Mouse (Mus musculus): ENCODE data around the gene Olfr877. TPM values are rescaled to one million over a fixed set of nuclear protein-coding genes. Genes with fewer than 3 reads are reported as not detected.

Gene Olfr877
- not detected in 2 replicates for polyA plus RNA-seq (2016; fragmentation: Nextera tagmentation; extraction: Ambion mirVana)

DNA sequence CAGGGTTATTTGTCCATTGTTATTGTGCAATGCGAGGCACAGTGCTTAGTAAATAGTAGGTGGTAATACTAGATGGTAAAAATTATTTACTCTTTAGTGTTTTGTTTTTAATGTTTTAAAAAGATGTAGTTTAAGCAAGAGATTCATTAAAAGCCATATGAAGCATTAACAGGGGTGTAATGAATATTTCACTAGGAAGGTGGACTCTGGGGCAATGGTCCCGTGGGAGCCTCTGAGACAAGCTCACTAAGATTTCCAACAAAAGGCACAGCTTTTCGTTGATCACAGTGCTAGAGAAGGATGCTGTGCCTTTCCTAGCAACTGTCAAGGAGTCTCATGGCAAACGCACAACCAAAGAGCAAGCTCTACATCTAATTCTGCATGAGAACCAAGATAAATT, at the start of gene Olfr877:
TSS of gene Olfr877 (plus strand) at position 301 of the 400 bp plus-strand sequence.
- H3K27ac ChIP-seq = no peak within 1 kb of the TSS
- H3K9me3 ChIP-seq = no peaks in the 10 kb centered on the region
- no peak for ATAC-seq (ENCODE audit: low FRiP score)
- H3K4me1 ChIP-seq = no peaks in the 10 kb centered on the region
- H3K27me3 ChIP-seq = no peaks in the 10 kb centered on the region
- WGBS = 81% methylated on average over 4 of the region's 4 CpGs
- no peaks in the 10 kb centered on the region for H3K36me3 ChIP-seq (replicated peaks)
- H3K4me3 ChIP-seq (replicated peaks) = no peak within 1 kb of the TSS
- no peak within 1 kb of the TSS for H3K4me2 ChIP-seq
- no peak within 1 kb of the TSS for H3K9ac ChIP-seq

DNA sequence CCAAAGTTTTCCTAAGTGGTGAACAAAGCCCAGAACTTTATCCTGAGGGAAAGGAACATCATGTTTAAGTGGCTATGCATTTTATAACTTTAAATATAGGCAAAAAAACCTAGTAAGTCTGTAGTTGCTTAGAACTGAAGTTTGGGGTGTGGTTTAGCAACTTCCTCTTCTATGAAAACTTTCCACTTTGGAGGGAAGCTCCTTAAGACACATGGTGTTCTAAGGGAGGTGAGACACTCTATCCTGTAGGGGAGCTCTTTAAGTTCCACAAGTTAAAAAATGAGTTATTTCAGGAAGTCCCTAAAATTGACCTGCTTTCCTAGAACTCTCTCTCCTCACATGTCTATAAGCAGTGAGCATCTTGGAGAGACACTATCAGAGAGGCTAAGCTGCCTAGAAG, 46.8 kb upstream of the Olfr877 start:
- H3K4me2 ChIP-seq = no peak overlapping the region
- H3K4me3 ChIP-seq (replicated peaks) = no peak overlapping the region
- no peaks in the 10 kb centered on the region for H3K4me1 ChIP-seq
- H3K27ac ChIP-seq = no peak overlapping the region
- H3K27me3 ChIP-seq = no peaks in the 10 kb centered on the region
- no peaks in the 10 kb centered on the region for H3K9me3 ChIP-seq
- no peak for ATAC-seq (ENCODE audit: low FRiP score)
- H3K9ac ChIP-seq = no peak overlapping the region
- H3K36me3 ChIP-seq (replicated peaks) = no peaks in the 10 kb centered on the region

DNA sequence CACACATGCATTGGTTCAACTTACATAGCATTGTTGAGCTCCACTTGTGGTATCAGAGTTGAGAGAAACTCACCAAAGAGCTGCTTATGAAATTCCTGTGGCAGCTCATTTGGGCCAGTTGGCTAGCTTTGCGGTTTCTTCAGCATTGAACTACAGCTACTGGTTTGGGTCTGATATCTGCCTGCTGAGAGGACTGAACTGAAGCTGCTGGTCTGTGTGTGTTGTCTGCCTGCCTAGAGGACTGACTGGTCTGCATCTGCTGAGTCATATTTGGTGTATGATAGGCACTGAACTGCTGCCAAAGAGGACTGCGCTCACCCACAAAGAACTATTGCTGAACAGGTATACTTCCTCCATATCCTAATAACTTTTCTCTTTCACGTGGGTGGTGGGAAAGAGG, 45.6 kb upstream of the Olfr877 start:
- Histone ChIP-seq H3K9me3 (no peaks in the 10 kb centered on the region), H3K36me3 (replicated peaks) (no peaks in the 10 kb centered on the region), H3K4me1 (no peaks in the 10 kb centered on the region), H3K27me3 (no peaks in the 10 kb centered on the region), H3K4me2 (no peak overlapping the region), H3K9ac (no peak overlapping the region), H3K4me3 (replicated peaks) (no peak overlapping the region), H3K27ac (no peak overlapping the region)
- ATAC-seq (ENCODE audit: low FRiP score) = no peak
- 96% methylated on average over 3 of the region's 3 CpGs for WGBS

DNA sequence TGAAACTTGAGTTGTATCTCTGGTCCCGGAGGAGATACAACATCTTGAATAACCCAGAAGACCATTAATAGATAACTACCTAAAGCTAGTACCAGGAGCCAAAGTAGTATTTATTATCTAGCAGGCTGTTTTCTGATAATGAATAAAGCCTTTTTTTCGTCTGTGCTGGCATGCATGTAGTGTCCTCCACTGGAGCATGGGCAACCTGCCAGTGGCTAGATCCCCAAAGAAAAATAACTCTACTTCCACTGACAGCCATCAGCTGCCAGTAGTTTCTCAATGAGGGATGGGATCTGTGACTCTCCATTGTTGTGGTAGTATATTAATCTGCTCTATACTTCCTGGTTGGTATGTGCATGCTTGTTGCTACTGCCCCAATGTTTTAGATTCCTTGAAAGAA, 45.1 kb upstream of the Olfr877 start:
- H3K4me3 ChIP-seq (replicated peaks) = no peak overlapping the region
- no peaks in the 10 kb centered on the region for H3K9me3 ChIP-seq
- no peaks in the 10 kb centered on the region for H3K27me3 ChIP-seq
- 82% methylated on average over 2 of the region's 2 CpGs for WGBS
- no peak overlapping the region for H3K4me2 ChIP-seq
- no peak for ATAC-seq (ENCODE audit: low FRiP score)
- no peak overlapping the region for H3K9ac ChIP-seq
- no peaks in the 10 kb centered on the region for H3K4me1 ChIP-seq
- H3K36me3 ChIP-seq (replicated peaks) = no peaks in the 10 kb centered on the region
- no peak overlapping the region for H3K27ac ChIP-seq

DNA sequence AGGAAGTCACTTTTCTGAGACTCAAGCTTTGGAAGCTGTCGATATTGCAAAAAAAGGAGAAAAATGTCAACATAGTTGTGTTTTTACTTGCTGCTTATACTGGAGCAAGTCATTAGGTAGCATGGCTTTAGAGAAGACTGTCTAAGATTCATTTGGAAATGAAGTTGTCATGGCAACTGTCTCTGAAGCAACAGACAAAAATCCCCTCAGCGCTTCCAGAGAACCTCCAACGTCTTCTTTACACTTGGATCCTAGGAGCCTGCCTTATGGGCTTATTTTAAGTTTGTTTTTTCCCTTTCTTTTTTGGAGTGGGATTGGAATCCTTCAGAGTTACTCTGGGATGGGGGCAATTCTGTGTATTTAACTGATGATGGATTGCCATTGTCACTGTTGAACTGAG, 39.4 kb upstream of the Olfr877 start:
- H3K27ac ChIP-seq = no peak overlapping the region
- no peak for ATAC-seq (ENCODE audit: low FRiP score)
- 60% methylated on average over 3 of the region's 3 CpGs for WGBS
- H3K36me3 ChIP-seq (replicated peaks) = no peaks in the 10 kb centered on the region
- H3K9me3 ChIP-seq = no peaks in the 10 kb centered on the region
- no peak overlapping the region for H3K4me2 ChIP-seq
- peaks cover 4% of the 10 kb centered on the region; the same call in 1 of the 2 replicates for H3K4me1 ChIP-seq
- H3K27me3 ChIP-seq = no peaks in the 10 kb centered on the region
- H3K9ac ChIP-seq = no peak overlapping the region
- H3K4me3 ChIP-seq (replicated peaks) = no peak overlapping the region

DNA sequence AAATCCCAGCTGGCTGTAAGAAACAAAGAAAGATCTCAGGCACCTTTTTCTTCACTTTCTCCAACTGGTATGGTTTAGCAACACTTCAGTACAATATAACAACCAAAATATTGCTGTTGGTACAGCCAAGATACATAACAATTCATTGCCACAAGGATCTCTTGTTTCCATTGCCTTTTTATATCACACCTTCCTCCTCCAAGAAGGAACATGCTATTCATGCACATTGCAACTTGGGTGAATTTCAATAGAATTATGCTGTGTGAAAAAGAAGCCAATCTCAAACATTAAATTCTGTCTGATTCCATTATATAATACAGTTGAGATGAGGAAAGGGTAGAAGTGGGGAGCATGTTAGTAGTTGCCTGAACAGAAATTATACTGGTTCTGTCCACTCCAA, 24.2 kb upstream of the Olfr877 start:
- H3K4me3 ChIP-seq (replicated peaks) = no peak overlapping the region
- H3K9me3 ChIP-seq = no peaks in the 10 kb centered on the region
- no peak for ATAC-seq (ENCODE audit: low FRiP score)
- no peak overlapping the region for H3K27ac ChIP-seq
- no peak overlapping the region for H3K4me2 ChIP-seq
- H3K36me3 ChIP-seq (replicated peaks) = no peaks in the 10 kb centered on the region
- H3K27me3 ChIP-seq = no peaks in the 10 kb centered on the region
- H3K9ac ChIP-seq = no peak overlapping the region
- no peaks in the 10 kb centered on the region for H3K4me1 ChIP-seq

DNA sequence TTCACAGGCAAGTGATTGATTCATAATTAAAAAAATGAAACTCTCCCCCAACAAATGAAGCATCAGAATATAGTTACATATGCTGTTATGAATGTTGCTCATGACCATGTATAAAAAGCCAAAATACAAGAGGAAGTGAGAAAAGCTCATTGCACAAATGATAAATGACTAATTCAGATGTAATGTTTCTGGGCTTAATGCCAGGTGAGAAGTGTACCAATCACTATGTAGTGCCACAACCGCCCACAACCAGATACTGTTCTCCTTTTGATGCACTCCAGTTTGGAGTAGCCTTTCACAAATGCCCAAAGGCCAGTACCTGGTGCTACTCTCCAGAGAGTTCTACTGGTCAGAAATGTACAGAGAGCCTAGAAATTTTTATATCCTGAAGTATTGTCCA, 20.7 kb upstream of the Olfr877 start:
- WGBS = 95% methylated on average over 1 of the region's 1 CpGs
- Histone ChIP-seq H3K36me3 (replicated peaks) (no peaks in the 10 kb centered on the region), H3K9me3 (no peaks in the 10 kb centered on the region), H3K27ac (no peak overlapping the region), H3K4me1 (no peaks in the 10 kb centered on the region), H3K9ac (no peak overlapping the region), H3K27me3 (no peaks in the 10 kb centered on the region), H3K4me3 (replicated peaks) (no peak overlapping the region), H3K4me2 (no peak overlapping the region)
- no peak for ATAC-seq (ENCODE audit: low FRiP score)

DNA sequence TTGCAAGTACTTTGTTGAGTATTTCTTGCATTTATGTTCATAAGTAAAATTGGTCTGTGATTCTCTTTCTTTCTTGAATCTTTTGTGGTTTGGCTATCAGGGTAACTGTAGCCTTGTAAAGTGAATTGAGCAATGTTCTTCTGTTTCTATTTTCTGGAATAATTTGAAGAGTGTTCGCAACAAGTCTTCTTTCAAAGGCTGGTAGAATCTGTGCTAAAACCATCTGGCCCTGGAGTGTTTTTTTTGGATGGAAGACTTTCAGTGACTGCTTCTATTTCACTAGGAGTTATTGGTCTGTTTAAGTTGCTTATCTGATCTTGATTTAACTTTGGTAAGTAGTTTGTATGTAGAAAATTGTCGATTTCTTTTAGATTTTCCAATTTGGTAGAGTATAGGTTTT, 4.8 kb upstream of the Olfr877 start:
- Histone ChIP-seq H3K4me1 (no peaks in the 10 kb centered on the region), H3K9ac (no peak overlapping the region), H3K27me3 (no peaks in the 10 kb centered on the region), H3K36me3 (replicated peaks) (no peaks in the 10 kb centered on the region), H3K27ac (no peak overlapping the region), H3K4me2 (no peak overlapping the region), H3K4me3 (replicated peaks) (no peak overlapping the region), H3K9me3 (no peaks in the 10 kb centered on the region)
- no peak for ATAC-seq (ENCODE audit: low FRiP score)
- WGBS = 81% methylated on average over 2 of the region's 2 CpGs

DNA sequence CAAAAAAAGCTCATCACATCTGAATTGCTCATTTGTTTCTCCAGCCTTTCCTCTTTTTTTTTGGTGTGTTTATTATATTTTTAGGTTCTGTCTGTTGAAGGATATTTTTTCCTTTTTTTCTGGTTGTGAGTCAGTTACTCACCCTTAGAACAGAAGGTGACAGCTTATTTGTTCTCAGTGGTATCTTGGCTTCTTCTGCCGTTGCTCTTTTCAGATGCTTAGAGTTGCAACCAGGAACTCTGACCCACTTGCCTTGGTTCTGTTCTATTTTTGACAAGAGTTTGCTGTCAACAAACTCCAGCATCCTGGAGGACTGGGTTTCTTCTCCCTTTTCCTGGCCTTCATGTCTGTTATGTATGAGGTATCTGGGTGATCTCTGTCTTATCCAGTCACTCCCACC, 9.3 kb downstream of the Olfr877 start:
- Histone ChIP-seq H3K9me3 (no peaks in the 10 kb centered on the region), H3K9ac (no peak overlapping the region), H3K36me3 (replicated peaks) (no peaks in the 10 kb centered on the region), H3K27me3 (no peaks in the 10 kb centered on the region), H3K27ac (no peak overlapping the region), H3K4me1 (0 out of 2 replicates have a peak, but pooled peaks cover 3% of the 10 kb centered on the region), H3K4me3 (replicated peaks) (no peak overlapping the region), H3K4me2 (no peak overlapping the region)
- ATAC-seq (ENCODE audit: low FRiP score) = no peak
- 85% methylated on average over 1 of the region's 1 CpGs for WGBS

DNA sequence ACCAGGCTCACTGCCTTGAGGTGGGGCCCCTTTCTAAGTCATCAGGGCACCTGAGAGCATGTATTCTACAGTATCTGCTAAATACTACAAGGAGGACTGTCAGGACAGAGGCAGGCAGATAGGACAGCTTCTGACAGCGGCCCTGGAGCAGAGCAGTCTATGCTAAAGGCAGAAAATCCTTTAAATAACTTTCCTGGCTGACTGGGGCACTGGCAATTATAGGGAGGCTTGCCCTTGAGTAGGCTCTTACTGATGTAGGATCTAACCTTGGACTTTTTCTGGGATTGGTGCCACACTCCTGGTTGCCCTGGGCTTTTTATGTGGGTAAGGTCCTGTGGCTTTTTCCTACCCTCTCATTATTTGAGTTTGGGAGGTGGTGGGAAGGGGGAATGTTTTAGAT, 16.2 kb downstream of the Olfr877 start:
- no peaks in the 10 kb centered on the region for H3K4me1 ChIP-seq
- no peak overlapping the region for H3K4me3 ChIP-seq (replicated peaks)
- H3K9ac ChIP-seq = no peak overlapping the region
- 63% methylated on average over 1 of the region's 1 CpGs for WGBS
- H3K27ac ChIP-seq = no peak overlapping the region
- no peaks in the 10 kb centered on the region for H3K9me3 ChIP-seq
- H3K4me2 ChIP-seq = no peak overlapping the region
- H3K27me3 ChIP-seq = no peaks in the 10 kb centered on the region
- H3K36me3 ChIP-seq (replicated peaks) = no peaks in the 10 kb centered on the region
- no peak for ATAC-seq (ENCODE audit: low FRiP score)

DNA sequence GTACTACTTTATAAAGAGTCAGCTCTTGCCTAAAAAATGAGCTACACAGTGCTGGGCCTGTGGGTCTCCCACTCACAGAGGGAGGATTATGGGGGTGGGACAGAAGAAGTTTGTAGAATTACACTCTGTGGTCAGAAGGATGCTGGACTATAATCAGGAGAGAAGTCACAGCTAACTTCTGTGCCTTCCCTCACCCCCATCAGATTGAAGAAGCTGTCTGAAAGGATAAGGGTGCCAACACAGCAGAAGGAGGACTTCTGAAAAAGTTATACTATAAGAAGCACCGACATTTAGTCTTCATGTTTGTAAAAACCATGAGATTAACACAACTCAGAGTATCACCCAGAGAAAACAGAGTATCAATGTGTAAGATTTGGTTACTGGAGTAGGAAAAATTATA, 17.0 kb downstream of the Olfr877 start:
- H3K9ac ChIP-seq = no peak overlapping the region
- no peak overlapping the region for H3K4me3 ChIP-seq (replicated peaks)
- no peaks in the 10 kb centered on the region for H3K9me3 ChIP-seq
- no peak overlapping the region for H3K27ac ChIP-seq
- H3K4me1 ChIP-seq = no peaks in the 10 kb centered on the region
- 79% methylated on average over 1 of the region's 1 CpGs for WGBS
- no peaks in the 10 kb centered on the region for H3K27me3 ChIP-seq
- ATAC-seq (ENCODE audit: low FRiP score) = no peak
- H3K36me3 ChIP-seq (replicated peaks) = no peaks in the 10 kb centered on the region
- no peak overlapping the region for H3K4me2 ChIP-seq

DNA sequence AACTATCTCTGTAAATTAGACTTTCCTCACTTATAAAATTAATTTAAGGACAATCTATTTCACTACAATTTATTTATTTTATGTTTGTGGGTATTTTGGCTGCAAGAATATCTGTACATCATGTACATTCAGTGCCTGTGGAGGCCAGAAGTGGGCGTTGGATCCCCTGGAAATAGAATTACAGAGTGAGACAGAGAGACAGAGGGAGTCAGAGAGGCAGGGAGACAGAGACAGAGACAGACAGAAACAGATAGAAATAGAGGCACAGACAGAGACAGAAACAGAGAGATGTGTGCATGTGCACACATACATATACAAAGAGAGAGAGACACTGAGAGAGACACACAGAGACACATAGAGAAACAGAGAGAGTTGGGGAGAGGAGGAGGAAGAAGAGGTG, 17.5 kb downstream of the Olfr877 start:
- Histone ChIP-seq H3K27ac (no peak overlapping the region), H3K4me2 (no peak overlapping the region), H3K9ac (no peak overlapping the region), H3K4me1 (no peaks in the 10 kb centered on the region), H3K36me3 (replicated peaks) (no peaks in the 10 kb centered on the region), H3K4me3 (replicated peaks) (no peak overlapping the region), H3K27me3 (no peaks in the 10 kb centered on the region), H3K9me3 (no peaks in the 10 kb centered on the region)
- ATAC-seq (ENCODE audit: low FRiP score) = no peak
- WGBS = 63% methylated on average over 1 of the region's 1 CpGs

DNA sequence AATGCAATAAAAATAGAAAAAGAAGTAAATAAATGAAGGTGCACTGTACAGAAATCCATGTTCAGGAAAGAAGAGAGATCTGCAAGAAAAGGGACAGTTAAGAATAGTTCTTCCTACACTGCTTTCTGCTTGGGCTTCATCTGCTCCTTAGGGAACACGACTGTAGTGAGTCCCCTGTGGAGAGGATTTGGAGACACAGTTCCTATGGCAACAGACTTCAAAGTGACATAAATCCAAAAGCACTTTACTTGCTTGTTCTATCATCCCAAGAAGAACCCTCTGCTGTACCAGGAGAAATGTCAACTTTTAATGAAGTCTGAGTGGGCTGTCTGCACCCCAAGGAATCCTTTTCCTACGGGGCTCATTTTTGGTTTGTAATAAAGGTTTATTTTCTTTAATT, 36.9 kb downstream of the Olfr877 start:
- 22% methylated on average over 2 of the region's 2 CpGs for WGBS
- H3K36me3 ChIP-seq (replicated peaks) = no peaks in the 10 kb centered on the region
- no peak overlapping the region for H3K4me2 ChIP-seq
- H3K4me1 ChIP-seq = 0 out of 2 replicates have a peak, but pooled peaks cover 3% of the 10 kb centered on the region
- H3K27me3 ChIP-seq = no peaks in the 10 kb centered on the region
- H3K27ac ChIP-seq = no peak overlapping the region
- no peaks in the 10 kb centered on the region for H3K9me3 ChIP-seq
- H3K4me3 ChIP-seq (replicated peaks) = no peak overlapping the region
- no peak for ATAC-seq (ENCODE audit: low FRiP score)
- no peak overlapping the region for H3K9ac ChIP-seq

DNA sequence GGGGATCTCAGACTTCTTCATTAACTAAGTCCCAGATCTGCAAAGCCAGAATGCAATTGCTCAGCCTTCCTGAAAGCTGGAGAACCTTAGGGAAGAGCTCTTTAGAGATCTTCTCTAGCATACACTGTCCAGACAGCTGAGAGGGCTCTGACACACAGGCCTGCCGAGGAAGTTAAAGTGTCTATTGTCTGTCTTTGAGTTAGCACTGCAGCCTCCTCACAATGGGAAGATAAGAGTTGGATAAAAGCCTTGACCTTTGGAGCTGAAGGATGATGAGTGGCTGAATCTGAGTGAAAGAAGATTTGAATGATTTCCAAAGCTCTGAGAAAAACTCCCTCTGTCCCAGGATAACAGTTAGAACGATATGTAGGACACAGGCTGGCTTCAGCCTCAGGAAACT, 42.6 kb downstream of the Olfr877 start, which contains the start of gene Olfr145:
TSS of gene Olfr145 (plus strand) at position 64 of the 400 bp plus-strand sequence.
- H3K4me2 ChIP-seq = no peak within 1 kb of the TSS
- 39% methylated on average over 2 of the region's 2 CpGs for WGBS
- H3K36me3 ChIP-seq (replicated peaks) = no peaks in the 10 kb centered on the region
- no peak within 1 kb of the TSS for H3K27ac ChIP-seq
- no peaks in the 10 kb centered on the region for H3K27me3 ChIP-seq
- no peaks in the 10 kb centered on the region for H3K4me1 ChIP-seq
- H3K9ac ChIP-seq = no peak within 1 kb of the TSS
- H3K9me3 ChIP-seq = no peaks in the 10 kb centered on the region
- no peak within 1 kb of the TSS for H3K4me3 ChIP-seq (replicated peaks)
- ATAC-seq (ENCODE audit: low FRiP score) = no peak

All from forebrain, embryonic 12.5 days (tissue).